Mouse (Mus musculus) WW6 (cell line): ENCODE measurements around the gene Slc39a3.
A peak's percentile ranks its signal among the peaks of the same experiment; 100 is the strongest.
"Not testable (repeated sequence)": the region's sequence is repeated elsewhere in the genome, so short reads cannot be mapped to it uniquely, and the experiment has no call there.

ENCODE experiments used
- DNase-seq: peaks from one replicate; pipeline ENCODE4 v3.0.0-alpha.2; 2013; ENCODE audit warnings: low read depth, low spot score

The Slc39a3 gene

DNA sequence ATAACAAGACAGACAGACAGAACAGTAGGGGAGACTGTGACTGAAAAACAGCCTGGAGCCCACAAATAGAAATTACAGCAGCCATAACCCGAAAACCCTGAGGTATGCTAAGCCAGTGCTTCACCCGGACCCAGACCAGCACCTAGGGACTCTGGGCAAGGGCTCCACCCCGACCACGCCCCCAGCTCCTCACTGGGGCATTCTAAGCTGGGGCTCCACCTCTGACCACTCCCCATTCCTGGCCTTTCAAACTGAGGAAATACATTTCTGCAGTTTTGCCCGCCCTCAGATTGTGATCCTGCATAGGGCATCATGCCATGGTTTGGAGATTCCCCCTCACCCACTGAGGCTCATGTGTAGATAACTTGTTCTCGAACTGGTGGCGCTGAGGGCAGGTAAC is 30.0 kb downstream of the Slc39a3 start:
- DNase-seq, result no peak

DNA sequence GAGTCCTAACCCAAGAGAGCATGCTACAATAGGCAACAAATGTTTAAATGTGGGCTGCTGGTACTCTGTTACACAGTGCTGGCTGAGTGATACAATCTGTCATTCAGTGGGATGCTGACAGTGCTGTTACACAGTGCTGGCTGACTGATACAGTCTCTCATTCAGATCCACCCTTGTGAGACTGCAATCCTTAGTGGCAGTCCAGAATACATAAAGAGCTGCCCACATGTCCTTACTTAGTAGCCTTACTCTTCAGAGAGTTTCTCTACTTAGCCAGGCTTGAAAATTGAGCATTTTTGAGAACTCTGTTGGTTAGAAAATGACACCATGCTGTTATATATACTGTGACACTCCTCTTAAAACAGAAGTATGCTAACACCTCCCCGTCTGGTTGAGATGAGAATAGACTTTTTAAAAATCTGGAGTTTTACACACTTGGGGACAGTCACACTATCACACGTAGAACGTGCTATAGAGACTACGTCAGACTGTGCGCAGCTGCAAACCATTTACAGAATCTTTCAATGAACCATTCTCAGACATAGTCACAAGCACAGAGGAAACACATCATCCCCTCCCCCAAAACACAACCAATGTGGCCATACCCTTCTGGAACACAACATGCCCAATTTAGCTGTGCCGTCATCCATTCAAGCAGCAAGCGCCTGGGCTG is 31.1 kb downstream of the Slc39a3 start:
- DNase-seq, result no peak

DNA sequence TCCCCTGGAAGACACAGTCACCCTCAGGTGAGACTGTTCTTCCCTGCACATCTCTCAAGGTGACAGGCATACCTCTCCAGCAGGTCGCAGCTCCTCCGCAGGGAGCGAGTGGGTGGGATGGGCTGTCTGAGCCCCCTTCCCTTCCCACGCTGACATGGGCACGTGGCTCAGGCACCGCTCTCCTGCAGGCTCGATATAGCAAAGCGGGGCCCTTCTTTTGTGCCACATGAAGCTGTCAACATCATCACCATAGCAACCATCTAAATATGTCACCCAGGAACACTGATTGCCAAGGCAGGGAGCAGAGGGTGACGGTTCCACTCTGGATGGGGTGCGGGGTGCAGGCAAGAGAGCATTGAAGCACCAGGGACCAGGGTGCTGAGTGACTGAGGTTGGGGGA is 36.1 kb downstream of the Slc39a3 start:
- DNase-seq, result no peak

DNA sequence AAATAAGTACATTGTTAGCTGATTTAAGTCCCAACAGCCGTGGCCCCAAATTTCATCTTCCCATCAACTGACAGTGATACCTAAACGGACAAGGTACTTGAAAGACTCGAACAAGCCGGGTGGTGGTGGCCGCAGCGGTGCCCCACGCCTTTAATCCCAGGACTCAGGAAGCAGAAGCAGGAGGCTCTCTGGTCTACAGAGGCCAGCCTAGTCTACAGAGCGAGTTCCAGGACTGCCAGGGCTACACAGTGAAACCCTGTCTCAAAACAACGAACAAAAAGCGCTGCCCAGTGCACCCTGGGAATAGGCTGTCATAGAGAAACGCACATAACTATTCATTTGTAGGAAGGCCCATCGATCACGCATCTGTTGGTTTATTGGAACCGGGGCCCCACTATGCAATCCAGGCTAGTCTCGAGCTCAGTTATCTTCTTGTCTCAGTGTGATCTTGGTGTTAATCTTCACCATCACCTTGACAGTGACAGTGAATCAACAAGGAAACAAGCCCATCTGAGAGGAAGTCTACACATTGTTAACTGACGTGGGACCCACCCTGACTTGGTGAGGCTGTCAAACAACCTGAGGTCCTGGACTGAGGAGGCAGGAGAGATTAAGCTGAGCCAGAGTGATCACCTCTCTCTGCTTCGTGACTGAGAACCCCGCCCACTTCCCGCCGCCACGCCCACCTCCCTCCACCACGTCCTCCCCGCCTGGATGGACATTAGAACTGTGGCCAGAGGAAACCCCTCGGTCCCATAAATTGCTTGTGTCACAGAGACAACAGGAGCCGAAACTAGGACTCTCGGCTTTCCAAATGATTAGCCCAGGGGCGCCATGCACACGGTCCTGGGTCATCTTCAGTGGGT is 36.8 kb downstream of the Slc39a3 start:
- no peak for DNase-seq

DNA sequence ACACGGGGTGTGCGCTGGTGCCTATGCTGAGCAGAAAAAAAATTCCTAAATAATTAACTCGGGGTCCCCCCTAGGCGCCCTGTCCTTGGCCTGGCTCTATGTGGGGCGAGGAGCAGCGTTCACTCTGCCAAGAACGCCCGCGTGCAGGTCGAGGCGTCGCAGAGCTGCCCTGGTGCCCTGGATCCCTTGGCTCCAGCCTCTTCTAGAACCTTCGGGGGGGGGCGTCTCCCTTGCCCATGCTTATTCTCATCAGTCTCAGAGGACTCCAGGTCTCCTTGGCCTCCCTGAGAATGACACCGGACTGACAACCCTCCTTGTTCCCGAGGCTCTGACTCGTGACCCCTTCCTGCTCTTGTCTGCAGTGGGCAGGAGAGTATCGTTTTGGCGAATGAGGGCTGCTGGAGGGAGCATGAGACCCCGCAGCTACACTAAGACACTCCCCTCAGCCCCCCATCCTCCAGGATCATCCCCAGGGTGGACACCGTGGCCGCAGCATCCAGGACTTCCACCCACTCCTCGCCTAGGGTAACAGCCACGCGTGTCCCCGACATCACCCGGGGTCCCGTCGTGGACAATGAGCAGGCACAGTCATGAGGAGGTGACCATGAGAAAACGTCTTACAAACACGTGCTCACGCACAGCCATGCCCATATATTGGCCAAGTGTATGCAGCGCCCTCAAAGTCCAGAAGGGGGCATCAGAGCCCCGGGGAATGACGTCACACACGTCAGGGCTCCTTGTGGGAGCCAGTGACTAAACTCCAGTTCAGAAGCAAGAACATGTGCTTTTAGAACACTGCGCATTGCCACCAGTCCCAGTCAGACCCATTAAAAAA is 37.6 kb downstream of the Slc39a3 start:
- DNase-seq, result peak; percentile 60

DNA sequence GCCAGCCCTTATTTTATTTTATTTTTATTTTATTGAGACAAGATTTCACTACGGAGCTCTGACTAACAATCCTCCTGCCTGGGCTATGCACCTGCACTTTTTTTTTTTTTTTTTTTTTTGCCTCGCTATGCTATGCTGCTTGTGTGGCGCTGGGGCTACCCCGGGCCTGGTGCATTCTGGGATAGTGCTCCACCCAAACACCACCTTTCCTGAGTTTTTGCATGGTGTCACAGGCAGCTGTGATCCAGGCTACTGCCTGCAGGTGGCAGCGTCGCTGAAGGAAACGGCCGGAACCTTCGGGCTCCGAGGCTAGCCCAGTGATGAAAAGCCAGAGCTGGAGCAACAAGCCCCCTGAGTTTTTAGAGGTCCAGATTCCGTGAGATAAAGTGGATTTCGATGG is 38.4 kb downstream of the Slc39a3 start:
- peak; percentile 75 for DNase-seq

DNA sequence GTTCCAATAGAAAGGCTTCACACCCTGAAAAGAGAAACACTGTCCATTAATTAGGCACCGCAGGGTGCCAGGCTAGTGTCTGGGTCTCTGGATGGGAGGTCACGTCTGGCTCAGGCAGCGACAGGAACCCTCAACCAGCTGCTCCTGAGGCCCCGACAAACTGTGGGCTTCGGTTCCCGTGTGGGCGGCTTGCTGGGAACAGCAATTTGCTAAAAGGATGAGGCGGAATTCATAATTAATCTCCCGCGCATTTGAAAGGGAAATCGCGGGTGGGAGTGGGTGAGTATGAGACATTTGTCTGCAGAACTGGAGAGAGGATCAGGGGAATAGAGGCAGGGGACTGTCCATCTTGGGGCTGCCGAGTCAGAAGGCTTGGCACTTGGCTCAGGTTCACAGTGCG is 39.2 kb downstream of the Slc39a3 start:
- no peak for DNase-seq

DNA sequence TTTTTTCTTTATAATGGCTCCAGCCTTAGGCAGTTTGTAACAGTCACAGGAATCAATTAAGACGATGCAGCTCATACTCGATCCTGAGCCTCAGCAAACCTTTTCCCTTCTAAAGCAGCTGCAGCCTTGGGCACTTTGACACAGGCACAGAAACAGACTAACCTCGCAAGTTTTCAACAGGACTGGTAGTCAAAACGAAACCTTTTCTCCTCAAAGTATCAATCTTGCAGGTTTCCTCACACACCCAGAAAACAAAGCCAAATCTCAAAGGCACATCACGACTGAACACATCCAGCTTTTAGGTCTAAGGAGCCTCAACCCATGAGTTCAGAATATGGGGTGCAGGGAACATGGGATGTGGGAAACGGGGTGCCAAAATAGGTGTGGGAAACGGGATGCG is 39.9 kb downstream of the Slc39a3 start:
- DNase-seq, result no peak

DNA sequence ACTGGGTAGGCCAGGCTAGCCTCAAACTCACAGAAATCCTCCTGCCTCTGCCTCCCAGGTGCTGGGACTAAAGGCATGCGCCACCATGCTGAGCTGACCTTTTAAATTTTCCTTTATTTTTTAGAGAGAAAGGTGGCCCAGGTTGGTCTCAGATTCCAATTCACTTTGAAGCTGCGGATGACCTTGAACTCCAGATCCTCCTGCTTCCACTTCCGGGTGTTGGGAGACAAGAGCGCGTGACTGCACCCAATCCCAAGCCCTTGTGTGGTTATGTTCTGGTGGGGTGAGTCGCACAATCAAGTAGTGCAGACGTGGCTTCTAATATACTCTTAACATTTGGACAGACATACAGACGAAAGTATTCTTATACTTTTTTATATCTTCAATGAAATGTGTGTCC is 40.7 kb downstream of the Slc39a3 start:
- no peak for DNase-seq

DNA sequence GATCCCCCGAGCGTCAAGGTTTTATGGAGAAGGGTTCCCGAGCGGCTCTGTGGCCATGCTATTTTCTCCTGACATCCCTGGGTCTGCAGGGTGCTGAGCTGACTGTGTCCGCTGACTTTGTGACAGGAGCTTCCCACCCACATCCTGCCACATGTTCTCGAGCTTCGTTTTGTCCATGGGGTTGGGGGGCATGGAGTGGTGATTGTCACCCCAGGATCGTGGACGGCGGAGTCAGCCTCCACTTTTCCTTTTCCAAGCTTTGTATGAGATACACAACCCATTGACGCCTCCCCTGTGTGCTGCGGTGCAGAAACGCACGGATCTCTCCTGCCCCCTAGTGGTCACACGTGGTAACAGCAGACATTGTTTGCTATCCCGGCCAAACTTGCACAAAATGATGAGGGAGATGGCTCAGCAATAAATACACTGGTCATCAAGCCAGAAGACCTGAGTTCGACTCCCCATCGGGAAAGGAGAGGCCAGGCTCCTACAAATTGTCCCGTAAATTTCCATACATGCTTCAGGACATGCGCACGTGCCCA is 42.1 kb downstream of the Slc39a3 start:
- peak; percentile 64 for DNase-seq

DNA sequence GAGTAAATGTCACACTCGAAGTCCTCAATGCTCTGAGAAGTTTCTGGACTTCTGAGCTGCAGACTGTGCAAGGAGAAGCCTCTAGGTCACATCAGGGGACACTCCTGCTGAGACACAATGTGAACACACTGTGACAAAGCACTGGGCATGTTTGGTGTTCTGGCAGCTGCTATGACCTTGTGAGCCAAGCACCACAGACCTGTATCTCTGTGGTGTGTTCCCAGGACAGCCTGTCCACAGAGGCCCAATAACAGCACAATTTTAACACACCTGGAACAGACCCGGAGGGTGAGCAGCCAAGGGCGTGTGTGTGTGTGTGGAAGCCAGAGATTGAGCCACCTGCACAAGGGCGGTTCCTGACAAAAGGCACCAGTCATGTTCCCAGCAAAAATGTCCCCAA is 42.6 kb downstream of the Slc39a3 start:
- no peak for DNase-seq

DNA sequence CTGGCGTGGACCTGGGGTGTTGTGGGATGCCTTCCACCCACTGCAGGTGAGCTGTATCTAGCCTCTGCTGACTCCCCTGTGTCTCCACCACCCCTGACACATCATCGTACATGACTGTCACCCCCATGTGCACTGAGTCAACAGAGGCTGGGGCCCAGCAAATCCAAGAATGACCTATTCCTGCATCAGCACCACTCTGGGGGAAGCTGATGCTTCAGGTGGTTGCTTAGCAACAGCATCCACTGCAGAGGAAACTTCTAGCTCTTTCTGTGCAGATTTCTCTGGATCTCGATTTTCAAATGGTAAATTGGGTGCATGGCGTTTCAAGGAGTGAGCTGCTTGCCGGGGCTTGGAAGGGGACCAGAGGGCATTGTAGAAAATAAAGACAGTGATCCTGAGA is 44.0 kb downstream of the Slc39a3 start:
- DNase-seq, result no peak

DNA sequence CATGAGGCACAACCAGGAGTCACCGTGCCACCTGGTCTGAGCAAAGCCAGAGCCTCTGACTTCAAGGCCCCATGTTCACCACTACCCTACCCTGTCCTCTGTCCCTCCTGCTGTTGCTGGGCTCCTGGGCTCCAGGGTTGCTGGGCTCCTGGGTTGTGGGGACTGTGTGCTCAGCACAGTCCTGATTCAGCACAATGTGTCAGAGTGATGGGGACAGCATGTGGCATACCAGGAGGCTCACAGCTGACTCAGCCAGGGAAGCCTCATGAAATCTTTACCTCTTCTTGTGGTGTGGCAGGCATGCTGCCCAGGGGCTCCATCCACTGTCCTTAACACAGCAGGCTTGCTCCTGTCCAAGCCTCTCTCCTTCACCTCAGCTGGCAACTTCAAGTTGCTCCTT is 45.3 kb downstream of the Slc39a3 start:
- no peak for DNase-seq

DNA sequence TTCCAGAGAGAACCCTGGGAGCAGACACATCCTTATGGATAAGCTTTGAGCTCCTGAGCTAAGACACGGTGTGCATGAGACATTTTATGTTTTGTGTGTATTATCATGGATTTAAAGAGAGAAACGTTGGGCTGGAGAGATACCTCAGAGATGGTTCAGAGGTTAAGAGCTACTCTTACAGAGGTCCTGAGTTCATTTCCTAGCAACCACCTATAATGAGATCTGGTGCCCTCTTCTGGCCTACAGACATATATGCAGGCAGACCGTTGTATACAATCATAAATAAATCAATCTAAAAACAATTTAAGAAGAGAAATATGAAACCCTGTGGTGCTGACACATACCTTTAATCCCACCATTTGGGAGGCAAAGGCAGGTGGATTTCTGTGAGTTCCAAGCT is 46.2 kb downstream of the Slc39a3 start:
- no peak for DNase-seq

DNA sequence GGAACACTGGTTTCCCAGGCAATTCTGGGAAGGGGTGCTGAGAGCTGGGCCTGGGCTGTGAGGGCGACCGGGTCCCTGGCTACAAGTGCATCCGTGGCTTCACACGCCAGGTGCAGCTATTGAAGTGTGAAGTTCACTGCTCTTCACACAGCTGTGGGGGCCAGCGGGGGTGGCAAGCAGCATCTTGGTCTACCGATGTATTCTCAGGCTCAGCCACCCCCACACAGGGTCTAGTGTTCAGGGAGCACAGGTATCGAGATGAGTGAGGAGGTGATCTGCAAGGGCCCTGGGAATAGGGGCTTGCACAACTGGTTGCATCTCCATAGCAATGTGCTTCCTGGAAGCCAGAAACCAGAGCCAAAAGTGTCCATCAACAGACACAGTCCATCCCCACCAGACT is 46.8 kb downstream of the Slc39a3 start:
- no peak for DNase-seq

DNA sequence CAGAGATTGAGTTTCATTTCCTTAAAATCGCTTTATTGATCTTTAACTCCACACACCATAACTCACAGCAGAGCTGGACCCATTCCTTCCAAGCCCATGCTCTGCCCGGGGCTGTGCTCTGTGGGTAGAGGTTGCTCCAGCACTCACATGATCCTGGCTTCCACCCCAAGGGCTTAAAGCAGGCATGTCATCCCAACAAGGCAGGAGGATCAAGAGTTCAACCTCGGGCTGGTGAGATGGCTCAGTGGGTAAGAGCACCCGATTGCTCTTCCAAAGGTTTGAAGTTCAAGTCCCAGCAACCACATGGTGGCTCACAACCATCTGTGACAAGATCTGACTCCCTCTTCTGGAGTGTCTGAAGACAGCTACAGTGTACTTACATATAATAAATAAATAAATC is 47.4 kb downstream of the Slc39a3 start:
- DNase-seq, result not testable (repeated sequence)

DNA sequence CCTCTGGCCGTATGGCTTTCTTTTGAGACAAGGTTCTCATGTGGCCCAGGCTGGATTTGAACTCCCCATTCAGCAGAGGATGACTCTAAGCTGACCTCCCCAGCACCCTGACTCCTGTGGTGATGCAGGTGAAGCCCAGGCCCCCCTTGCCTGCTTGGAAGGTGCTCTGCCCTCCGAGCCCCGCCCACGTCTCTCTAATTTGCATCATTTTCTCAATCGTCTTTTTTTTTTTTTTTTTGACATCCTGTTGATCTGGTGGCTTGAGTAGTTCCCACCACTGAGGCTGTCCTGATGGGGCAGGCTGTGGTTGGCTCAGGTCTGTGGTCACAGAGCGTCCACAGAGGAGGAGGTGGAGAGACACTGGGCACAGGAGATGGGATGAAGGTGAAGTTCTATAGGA is 47.8 kb downstream of the Slc39a3 start:
- DNase-seq, result no peak

DNA sequence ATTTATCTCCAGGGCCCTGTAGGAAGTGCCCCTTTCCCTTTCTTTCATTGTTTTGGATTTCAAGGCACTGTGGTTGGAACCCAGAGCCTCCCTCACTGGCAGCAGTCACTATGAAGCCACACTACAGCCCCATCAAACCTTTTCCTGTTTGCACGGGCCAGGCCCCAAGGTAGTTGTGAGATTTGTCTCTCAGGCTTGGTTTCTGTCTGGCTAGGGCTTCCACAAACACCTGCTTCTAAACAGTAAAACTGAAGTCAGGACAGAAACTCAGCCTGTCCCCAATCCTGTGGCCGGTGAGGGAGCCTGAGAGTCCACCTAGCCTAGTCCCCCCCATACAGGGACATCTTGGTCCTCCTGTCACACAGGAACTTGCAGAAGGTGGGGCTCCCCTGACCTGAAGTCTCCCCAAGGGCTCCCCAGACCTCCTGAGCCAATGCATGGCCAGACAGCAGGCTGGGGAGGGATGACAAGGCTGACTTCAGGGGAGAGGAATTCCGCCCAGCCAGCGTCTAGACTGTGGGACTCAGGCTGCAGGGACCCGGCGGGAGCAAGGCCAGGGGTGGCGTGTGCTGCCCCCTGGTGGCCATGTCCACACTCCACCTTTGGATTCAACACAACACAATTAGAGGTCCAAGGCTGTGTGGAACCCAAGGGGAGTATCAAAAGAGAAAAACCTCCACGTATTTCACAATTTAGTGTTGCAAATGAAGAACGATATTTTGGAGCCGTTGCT is 49.4 kb downstream of the Slc39a3 start:
- peak; percentile 67 for DNase-seq

DNA sequence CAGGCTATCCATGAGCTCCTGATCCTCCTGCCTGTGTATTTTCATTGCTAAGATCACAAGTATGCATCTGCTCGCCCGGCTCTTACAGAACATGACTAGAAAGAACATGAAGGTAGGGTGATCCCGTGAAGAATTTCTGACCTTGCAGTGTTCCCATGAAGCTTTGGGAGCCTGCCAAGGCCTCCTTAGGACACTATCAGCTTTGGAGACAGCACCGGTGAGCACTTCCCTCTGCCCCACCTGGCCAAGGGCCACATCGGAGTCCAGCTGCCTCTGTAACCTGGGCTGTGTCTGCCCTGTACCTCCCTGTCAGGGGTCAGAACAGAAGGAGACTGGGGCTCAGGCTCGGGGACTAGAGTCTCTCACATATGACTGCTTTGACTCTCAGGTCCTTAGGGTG is 50.5 kb downstream of the Slc39a3 start:
- no peak for DNase-seq

DNA sequence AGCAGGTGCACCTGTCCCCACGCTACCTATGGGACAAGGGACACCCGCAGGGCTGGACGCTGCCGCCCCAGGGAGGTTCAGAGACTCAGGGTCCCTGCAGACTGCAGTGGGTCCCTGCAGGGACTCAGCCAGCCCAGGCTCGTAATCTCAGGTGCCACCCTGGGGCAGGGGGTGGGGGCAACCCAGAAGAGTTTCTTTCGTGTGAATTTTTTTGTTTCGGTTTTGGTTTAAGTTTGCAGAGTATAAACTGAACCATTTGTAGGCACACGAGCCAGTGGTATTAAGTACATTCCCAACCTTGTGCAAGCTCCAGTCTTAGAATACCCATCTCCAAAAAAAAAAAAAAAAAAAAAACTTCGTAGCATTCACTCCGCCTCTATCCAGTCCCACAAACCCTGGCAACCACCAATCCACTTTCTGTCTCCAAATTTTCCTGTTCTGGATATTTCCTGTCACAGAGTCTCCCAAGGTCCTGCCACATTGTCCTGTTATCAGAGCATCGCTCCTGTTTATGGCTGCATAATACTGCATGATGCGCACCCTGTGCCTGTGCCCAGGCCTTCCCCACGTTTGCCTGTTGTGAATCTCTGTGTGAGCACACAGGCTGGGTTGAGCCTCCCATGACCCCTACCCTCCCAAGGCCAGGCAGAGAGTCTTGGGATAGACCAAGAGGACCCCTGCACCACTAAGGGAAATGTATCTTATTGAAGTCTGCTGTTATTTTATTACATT is 51.1 kb downstream of the Slc39a3 start:
- DNase-seq, result no peak
